ENCODE assay signal across 22 mouse cellular contexts in genomic region chr10:122274181-122274580, GRCm38 (mm10).
DNase-seq lines count a peak whose midpoint lies in the region; ATAC-seq and TF ChIP-seq lines count a peak whose summit lies in the region.
"Had no signal": no experiment of that assay in that cellular context is flagged by ENCODE, and none has a peak within 500 bp of the region (broad histone marks: within the 10 kb centered on the region; RNA-seq: fewer than 3 reads in every experiment).

No protein-coding gene starts in this region.

- TF ChIP-seq CTCF in liver, postnatal 0 days (IDR thresholded peaks at IDR 0.05; ENCODE audit: low read depth), result no peak

- H3K36me3 ChIP-seq in liver, postnatal 0 days (replicated peaks; ENCODE audit: insufficient read depth, low read length), result no peaks in the 10 kb centered on the region
- H3K36me3 ChIP-seq in liver, embryonic 11.5 days (ENCODE audit: control insufficient read depth, insufficient read depth, low read length), result no peaks in the 10 kb centered on the region
- H3K36me3 ChIP-seq in limb, embryonic 10.5 days, result no peaks in the 10 kb centered on the region
- H3K36me3 ChIP-seq: limb, embryonic 15.5 days had no signal

- no peak overlapping the region for H3K9ac ChIP-seq in liver, postnatal 0 days (replicated peaks)
- no peak overlapping the region for H3K9ac ChIP-seq in liver, embryonic 11.5 days (ENCODE audit: low read depth, low read length)
- H3K9ac ChIP-seq: limb, embryonic 15.5 days had no signal

- H3K4me3 ChIP-seq in liver, postnatal 0 days (ENCODE audit: low read depth, low read length), result no peak overlapping the region
- no peak overlapping the region for H3K4me3 ChIP-seq in liver, embryonic 11.5 days (ENCODE audit: low read depth, low read length)
- no peak overlapping the region for H3K4me3 ChIP-seq in limb, embryonic 10.5 days
- H3K4me3 ChIP-seq: erythroblast, embryonic 14.5 days; limb, embryonic 15.5 days; megakaryocyte, embryonic 14.5 days had no signal

- H3K27ac ChIP-seq in liver, postnatal 0 days (ENCODE audit: low read depth), result 0 out of 2 replicates have a peak overlapping the region, but pooled peaks have one; percentile 37
- no peak overlapping the region for H3K27ac ChIP-seq in liver, embryonic 11.5 days (ENCODE audit: low read depth, low read length)
- H3K27ac ChIP-seq in limb, embryonic 10.5 days, result no peak overlapping the region
- H3K27ac ChIP-seq: limb, embryonic 15.5 days had no signal

- H3K9me3 ChIP-seq in liver, postnatal 0 days (ENCODE audit: low read length), result no peaks in the 10 kb centered on the region
- no peaks in the 10 kb centered on the region for H3K9me3 ChIP-seq in liver, embryonic 11.5 days (ENCODE audit: control insufficient read depth, low read length)
- H3K9me3 ChIP-seq in limb, embryonic 10.5 days (replicated peaks), result no peaks in the 10 kb centered on the region
- H3K9me3 ChIP-seq: limb, embryonic 15.5 days had no signal

- H3K4me1 ChIP-seq in liver, postnatal 0 days (ENCODE audit: insufficient read depth), result no peaks in the 10 kb centered on the region
- no peaks in the 10 kb centered on the region for H3K4me1 ChIP-seq in liver, embryonic 11.5 days (replicated peaks; ENCODE audit: control insufficient read depth, insufficient read depth, low read length)
- no peaks in the 10 kb centered on the region for H3K4me1 ChIP-seq in limb, embryonic 10.5 days
- H3K4me1 ChIP-seq: limb, embryonic 15.5 days; megakaryocyte, embryonic 14.5 days had no signal

- no peaks in the 10 kb centered on the region for H3K27me3 ChIP-seq in liver, postnatal 0 days (ENCODE audit: insufficient read depth, low read length)
- H3K27me3 ChIP-seq in liver, embryonic 11.5 days (replicated peaks; ENCODE audit: control insufficient read depth, insufficient read depth, low read length), result no peaks in the 10 kb centered on the region
- H3K27me3 ChIP-seq in limb, embryonic 10.5 days (ENCODE audit: low read depth, poor library complexity, severe bottlenecking), result no peaks in the 10 kb centered on the region
- H3K27me3 ChIP-seq: CH12.LX; limb, embryonic 15.5 days; megakaryocyte, embryonic 14.5 days had no signal

- no peak for TF ChIP-seq EP300 in liver, postnatal 0 days (IDR thresholded peaks at IDR 0.05; ENCODE audit: low read depth)

- WGBS in liver, postnatal 0 days (ENCODE audit: insufficient replicate concordance), result 48% methylated on average over 3 of the region's 3 CpGs
- WGBS in liver, embryonic 11.5 days, result 87% methylated on average over 3 of the region's 3 CpGs
- WGBS in limb, embryonic 10.5 days, result 89% methylated on average over 3 of the region's 3 CpGs

- no peak overlapping the region for H3K4me2 ChIP-seq in liver, postnatal 0 days (ENCODE audit: low read depth, low read length)
- H3K4me2 ChIP-seq in liver, embryonic 11.5 days, result no peak overlapping the region
- H3K4me2 ChIP-seq: heart, embryonic 11.5 days; limb, embryonic 15.5 days had no signal

- peak; percentile 70; the same call in 1 of the 2 replicates for ATAC-seq in liver, postnatal 0 days
- ATAC-seq in liver, embryonic 11.5 days (replicated peaks; ENCODE audit: low FRiP score), result no peak
- ATAC-seq: activated CD4-positive, CD25-positive, alpha-beta regulatory T cell, adult 4 months; midbrain, embryonic 16.5 days had no signal

- peak; percentile 23 to 90 for DNase-seq in adrenal gland, adult (ENCODE audit: inconsistent age in 2 of 2, low spot score in 1 of 2)
- DNase-seq in adrenal gland, postnatal 4 days (ENCODE audit: low spot score in 2 of 2), result no peak
- no peak for DNase-seq in liver, postnatal 0 days
- no peak for DNase-seq in liver, embryonic 11.5 days (ENCODE audit: low spot score)
- peak; percentile 70 for DNase-seq in adipocyte (ENCODE audit: low spot score)
- DNase-seq in gonadal fat pad, adult 2 months (ENCODE audit: low read depth), result peak; percentile 98
- no peak for DNase-seq in limb, embryonic 10.5 days (ENCODE audit: low spot score)
- no peak for DNase-seq in embryo, embryonic 10 days (ENCODE audit: low spot score)
- DNase-seq: cerebellum, adult 9-10 months; embryo, embryonic 11 days; gastrocnemius, postnatal 14 days; heart, postnatal 4 days; layer of hippocampus, adult 9-11 months; right cerebral cortex, postnatal 4 days; thymus, postnatal 14 days had no signal

Comparison
In these comparisons a context has a peak if more than half of its experiments do, and no peak if none do; other contexts are left out.
1. DNase-seq: peak in adrenal gland, adult (2 of 2), adipocyte (single experiment) and gonadal fat pad, adult 2 months (single experiment); none in adrenal gland, postnatal 4 days (0 of 2), liver, postnatal 0 days (single experiment), liver, embryonic 11.5 days (single experiment), limb, embryonic 10.5 days (single experiment) and embryo, embryonic 10 days (single experiment).